Mouse (Mus musculus): Measurements from ENCODE around the gene Rbms2. TPM values are rescaled to one million over a fixed set of nuclear protein-coding genes. Genes with fewer than 3 reads are reported as not detected.
A peak's percentile ranks its signal among the peaks of the same experiment; 100 is the strongest.

Gene Rbms2
- total RNA-seq, 2 experiments from 2014 or later: 51.8 to 71.2 TPM

GRCm38 (mm10) chr10:128123833-128124232 is 56.3 kb downstream of the Rbms2 start:
- no peak overlapping the region for H3K4me3 ChIP-seq
- intact Hi-C loops (cut with DNase I): no loop called here
- TF ChIP-seq CTCF (IDR thresholded peaks at IDR 0.05): no peak
- DNase-seq: no peak
- H3K27ac ChIP-seq: no peak overlapping the region

GRCm38 (mm10) chr10:128111227-128111626 is 68.9 kb downstream of the Rbms2 start:
- peak overlapping the region; percentile 77; the same call in 1 of the 2 replicates for H3K27ac ChIP-seq
- no peak for TF ChIP-seq CTCF (IDR thresholded peaks at IDR 0.05)
- H3K4me3 ChIP-seq: no peak overlapping the region
- intact Hi-C loops (cut with DNase I): no loop called here
- DNase-seq: no peak

GRCm38 (mm10) chr10:128110103-128110761 is 69.9 kb downstream of the Rbms2 start:
- Histone ChIP-seq H3K27ac (peak overlapping the region; percentile 77), H3K4me3 (no peak overlapping the region)
- intact Hi-C loops (cut with DNase I): no loop called here
- no peak for TF ChIP-seq CTCF (IDR thresholded peaks at IDR 0.05)
- DNase-seq: peak; percentile 55

GRCm38 (mm10) chr10:128097587-128097971 is 82.5 kb downstream of the Rbms2 start:
- H3K27ac ChIP-seq: peak overlapping the region; percentile 93
- TF ChIP-seq CTCF (IDR thresholded peaks at IDR 0.05): no peak
- peak; percentile 55 for DNase-seq
- intact Hi-C loops (cut with DNase I): loop anchor here (2.0 kb wide), 1 partner anchor 79 kb away; no protein-coding TSS in a partner anchor
- peak overlapping the region; percentile 98 for H3K4me3 ChIP-seq

GRCm38 (mm10) chr10:128096693-128097586 is 83.2 kb downstream of the Rbms2 start:
- DNase-seq: peak; percentile 92
- H3K27ac ChIP-seq: peak overlapping the region; percentile 93
- TF ChIP-seq CTCF (IDR thresholded peaks at IDR 0.05): peak; percentile 28; the same call in 1 of the 2 replicates
- intact Hi-C loops (cut with DNase I): loop anchor here (2.0 kb wide), 1 partner anchor 80 kb away; no protein-coding TSS in a partner anchor
- peak overlapping the region; percentile 98 for H3K4me3 ChIP-seq

GRCm38 (mm10) chr10:128096313-128096692 is 83.8 kb downstream of the Rbms2 start:
- intact Hi-C loops (cut with DNase I): loop anchor here (2.0 kb wide), 1 partner anchor 80 kb away; no protein-coding TSS in a partner anchor
- no peak for TF ChIP-seq CTCF (IDR thresholded peaks at IDR 0.05)
- no peak for DNase-seq
- H3K27ac ChIP-seq: peak overlapping the region; percentile 93
- H3K4me3 ChIP-seq: peak overlapping the region; percentile 98

- peak overlapping the region; percentile 88 for H3K27ac ChIP-seq
- H3K4me3 ChIP-seq: peak overlapping the region; percentile 79
- TF ChIP-seq CTCF (IDR thresholded peaks at IDR 0.05): no peak
- intact Hi-C loops (cut with DNase I): no loop called here
- no peak for DNase-seq
Measured at GRCm38 (mm10) chr10:128095003-128095636, 85.0 kb downstream of the Rbms2 start.

GRCm38 (mm10) chr10:128094340-128094968 is 85.6 kb downstream of the Rbms2 start:
- peak; percentile 90 for DNase-seq
- Histone ChIP-seq H3K4me3 (peak overlapping the region; percentile 79), H3K27ac (peak overlapping the region; percentile 88)
- intact Hi-C loops (cut with DNase I): loop anchor here (5.0 kb wide), 1 partner anchor 48 kb away; no protein-coding TSS in a partner anchor
- no peak for TF ChIP-seq CTCF (IDR thresholded peaks at IDR 0.05)

- peak overlapping the region; percentile 88 for H3K27ac ChIP-seq
- DNase-seq: peak; percentile 60
- intact Hi-C loops (cut with DNase I): loop anchor here (5.0 kb wide), 1 partner anchor 49 kb away; no protein-coding TSS in a partner anchor
- H3K4me3 ChIP-seq: peak overlapping the region; percentile 79
- no peak for TF ChIP-seq CTCF (IDR thresholded peaks at IDR 0.05)
Measured at GRCm38 (mm10) chr10:128093496-128094294, 86.4 kb downstream of the Rbms2 start.

- H3K27ac ChIP-seq: peak overlapping the region; percentile 88
- TF ChIP-seq CTCF (IDR thresholded peaks at IDR 0.05): peak; percentile 62
Measured at GRCm38 (mm10) chr10:128092506-128093495, 87.3 kb downstream of the Rbms2 start.

More at GRCm38 (mm10) chr10:128092506-128093495, 87.3 kb downstream of the Rbms2 start:
- intact Hi-C loops (cut with DNase I): loop anchor here (5.0 kb wide), 1 partner anchor 50 kb away; no protein-coding TSS in a partner anchor
- H3K4me3 ChIP-seq: peak overlapping the region; percentile 79
- peak; percentile 91 for DNase-seq
